ENCODE assay signal across 12 mouse cellular contexts in the genomic region with DNA sequence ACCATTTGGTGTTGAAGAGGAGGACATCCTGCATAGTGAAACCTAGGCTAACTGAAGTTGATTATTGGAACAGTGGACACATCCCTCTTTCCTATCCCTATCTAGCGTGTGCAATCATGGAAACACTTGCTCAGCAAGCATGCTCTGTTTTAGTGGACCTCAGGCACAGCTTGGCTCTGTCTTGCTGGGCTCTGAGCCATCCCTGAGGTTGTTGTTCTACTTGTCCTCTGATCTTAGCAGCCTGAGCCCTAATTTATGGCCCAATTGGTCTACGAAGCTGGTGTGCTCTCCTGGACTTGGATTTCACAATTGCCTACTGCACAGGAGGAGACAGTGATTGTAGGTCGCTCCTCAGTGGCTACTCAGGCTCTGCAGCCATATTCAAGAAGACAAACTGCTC. TPM values are rescaled to one million over a fixed set of nuclear protein-coding genes. Genes with fewer than 3 reads are reported as not detected.
A peak's percentile ranks its signal among the peaks of the same experiment; 100 is the strongest.
DNase-seq lines count a peak whose midpoint lies in the region; ATAC-seq lines count a peak whose summit lies in the region.
"Had no signal": no experiment of that assay in that cellular context is flagged by ENCODE, and none has a peak within 500 bp of the region (broad histone marks: within the 10 kb centered on the region; RNA-seq: fewer than 3 reads in every experiment).

No protein-coding gene starts in this region.

- ATAC-seq in kidney, embryonic 15.5 days (replicated peaks; ENCODE audit: low FRiP score) = no peak
- peak; percentile 84 for ATAC-seq in intestine, embryonic 16.5 days
- ATAC-seq in activated CD4-positive, CD25-positive, alpha-beta regulatory T cell, adult 4 months = no peak
- ATAC-seq in megakaryocyte progenitor cell, adult 5-6 weeks (replicated peaks; ENCODE audit: poor library complexity) = no peak

- H3K9ac ChIP-seq in kidney, embryonic 15.5 days = no peak overlapping the region
- no peak overlapping the region for H3K9ac ChIP-seq in intestine, embryonic 16.5 days (ENCODE audit: low read depth, low read length)

- 32% methylated on average over 3 of the region's 3 CpGs for WGBS in kidney, embryonic 15.5 days
- 48% methylated on average over 3 of the region's 3 CpGs for WGBS in intestine, embryonic 16.5 days

- peaks cover 9% of the 10 kb centered on the region for H3K4me1 ChIP-seq in kidney, embryonic 15.5 days
- peaks cover 9% of the 10 kb centered on the region for H3K4me1 ChIP-seq in intestine, embryonic 16.5 days (ENCODE audit: control insufficient read depth, insufficient read depth, low read length)

- DNase-seq in kidney, adult 18-20 months = peak; percentile 67
- peak; percentile 59 for DNase-seq in NIH3T3 (ENCODE audit: low read depth)
- peak; percentile 32 to 48 for DNase-seq in adrenal gland, postnatal 36 days
- DNase-seq in ovary, postnatal 36 days (ENCODE audit: low spot score) = no peak
- DNase-seq: heart, postnatal 10 days; thymus, postnatal 36 days had no signal

- no peaks in the 10 kb centered on the region for H3K9me3 ChIP-seq in kidney, embryonic 15.5 days (replicated peaks)
- H3K9me3 ChIP-seq in intestine, embryonic 16.5 days (ENCODE audit: control insufficient read depth, low read length) = no peaks in the 10 kb centered on the region
- H3K9me3 ChIP-seq: midbrain, embryonic 10.5 days had no signal

- no peaks in the 10 kb centered on the region for H3K36me3 ChIP-seq in kidney, embryonic 15.5 days
- H3K36me3 ChIP-seq in intestine, embryonic 16.5 days (ENCODE audit: control insufficient read depth, insufficient read depth, low read length) = no peaks in the 10 kb centered on the region
- H3K36me3 ChIP-seq: midbrain, embryonic 10.5 days had no signal

- no peak overlapping the region for H3K27ac ChIP-seq in kidney, embryonic 15.5 days
- peak overlapping the region; percentile 44 for H3K27ac ChIP-seq in intestine, embryonic 16.5 days (ENCODE audit: low read length)
- H3K27ac ChIP-seq: layer of hippocampus, adult 2 months; midbrain, embryonic 10.5 days had no signal

- H3K4me3 ChIP-seq in kidney, embryonic 15.5 days (replicated peaks) = no peak overlapping the region
- no peak overlapping the region for H3K4me3 ChIP-seq in intestine, embryonic 16.5 days (ENCODE audit: low read length)
- H3K4me3 ChIP-seq: layer of hippocampus, adult 2 months; midbrain, embryonic 10.5 days had no signal

- no peak overlapping the region for H3K4me2 ChIP-seq in kidney, embryonic 15.5 days
- no peak overlapping the region for H3K4me2 ChIP-seq in intestine, embryonic 16.5 days (ENCODE audit: low read depth, low read length)

- H3K27me3 ChIP-seq in kidney, embryonic 15.5 days = no peaks in the 10 kb centered on the region
- no peaks in the 10 kb centered on the region for H3K27me3 ChIP-seq in intestine, embryonic 16.5 days (replicated peaks; ENCODE audit: control insufficient read depth, insufficient read depth, low read length)

RNA-seq across cellular contexts. Expression of a gene that starts 56.1 kb away (rescaled TPM):
- polyA plus RNA-seq in kidney, embryonic 15.5 days (2015; fragmentation: Nextera tagmentation; extraction: Ambion mirVana) = 9.4 and 9.7 TPM in 2 replicates
- total RNA-seq in adrenal gland, postnatal 36 days (2021) = 100 to 1,000 TPM in 1 of 2 experiments, 10 to 100 TPM in 1; 99.4 to 103 TPM
- 16.1 and 16.8 TPM in 2 replicates for polyA plus RNA-seq in intestine, embryonic 16.5 days (2015; fragmentation: Nextera tagmentation; extraction: Ambion mirVana)
- not detected for polyA plus RNA-seq in activated CD4-positive, CD25-positive, alpha-beta regulatory T cell, adult 4 months (2017; shearing (Covaris generic))
- 0.10 and 1.6 TPM in 2 replicates for total RNA-seq in megakaryocyte progenitor cell, adult 5-6 weeks (2015)
- 0.12 and 0.17 TPM in 2 replicates for total RNA-seq in megakaryocyte progenitor cell, adult 5-6 weeks (2017)

Comparison
In these comparisons a context has a peak if more than half of its experiments do, and no peak if none do; other contexts are left out.
1. RNA of a gene that starts 56.1 kb away (polyA plus RNA-seq): 16.1 to 16.8 TPM in intestine, embryonic 16.5 days and 9.4 to 9.7 TPM in kidney, embryonic 15.5 days; not detected in activated CD4-positive, CD25-positive, alpha-beta regulatory T cell, adult 4 months; every median in the first group is over 10 times any median in the second.